Mouse (Mus musculus) midbrain, embryonic 10.5 days (tissue): ENCODE results near the gene Phf19. TPM values are rescaled to one million over a fixed set of nuclear protein-coding genes. Genes with fewer than 3 reads are reported as not detected.

Source experiments
- DNase-seq: peaks from one replicate; pipeline ENCODE4 v3.0.0-alpha.2; 2017; ENCODE audit warnings: low spot score
- H3K27ac ChIP-seq: fragments of 300-500 bp; sonication (generic); replicated peaks from 2 replicates; pipeline ENCODE4 v1.5.1; 2016; ENCODE audit warnings: mild to moderate bottlenecking
- H3K27me3 ChIP-seq: fragments of 300-500 bp; sonication (generic); 2 replicates; pipeline ENCODE4 v1.6.1; 2016; ENCODE audit warnings: low read depth, mild to moderate bottlenecking; ENCODE audit not compliant: poor library complexity, severe bottlenecking
- H3K36me3 ChIP-seq: fragments of 300-500 bp; sonication (generic); 2 replicates; pipeline ENCODE4 v1.6.1; 2016; ENCODE audit warnings: mild to moderate bottlenecking, moderate library complexity
- H3K4me1 ChIP-seq: fragments of 300-500 bp; sonication (generic); 2 replicates; pipeline ENCODE4 v1.6.1; 2016
- H3K4me3 ChIP-seq: fragments of 300-500 bp; sonication (generic); 2 replicates; pipeline ENCODE4 v1.5.1; 2016; ENCODE audit warnings: mild to moderate bottlenecking, moderate library complexity
- H3K9me3 ChIP-seq: fragments of 300-500 bp; sonication (generic); replicated peaks from 2 replicates; pipeline ENCODE4 v1.6.1; 2016; ENCODE audit warnings: mild to moderate bottlenecking
- WGBS: fragments of 180-500 bp; shearing (Covaris S2); methylation state at CpG from one replicate; pipeline ENCODE4 v1.1.7; 2016; 5-methylcytosine and 5-hydroxymethylcytosine counted together
- polyA plus RNA-seq: library from polyadenylated mRNA; unstranded; fragments of >200 nt; fragmentation: Nextera tagmentation; extraction: Ambion mirVana; gene quantifications from 2 replicates; pipeline ENCODE4 v1.2.1, GENCODE M21; 2016

Gene Phf19
- polyA plus RNA-seq, 1 experiment from 2014 or later = 2.6 TPM

GRCm38 (mm10) chr2:34882757-34883156 is 31.1 kb downstream of the Phf19 start:
- H3K4me1 ChIP-seq = no peaks in the 10 kb centered on the region
- H3K4me3 ChIP-seq = no peak overlapping the region
- no peaks in the 10 kb centered on the region for H3K9me3 ChIP-seq
- H3K27me3 ChIP-seq = peaks cover 25% of the 10 kb centered on the region
- DNase-seq = no peak
- 91% methylated on average over 2 of the region's 2 CpGs for WGBS
- H3K36me3 ChIP-seq = no peaks in the 10 kb centered on the region
- no peak overlapping the region for H3K27ac ChIP-seq

GRCm38 (mm10) chr2:34880054-34880453 is 33.8 kb downstream of the Phf19 start:
- H3K9me3 ChIP-seq = no peaks in the 10 kb centered on the region
- H3K4me1 ChIP-seq = no peaks in the 10 kb centered on the region
- H3K36me3 ChIP-seq = no peaks in the 10 kb centered on the region
- no peak overlapping the region for H3K4me3 ChIP-seq
- H3K27me3 ChIP-seq = peaks cover 48% of the 10 kb centered on the region
- no peak for DNase-seq
- 92% methylated on average over 10 of the region's 10 CpGs for WGBS
- H3K27ac ChIP-seq = no peak overlapping the region

GRCm38 (mm10) chr2:34874816-34875345 is 38.9 kb downstream of the Phf19 start, which contains the start of gene Psmd5:
Gene Psmd5, minus strand, starts transcription at chr2:34874968.
- H3K4me3 ChIP-seq = peak within 1 kb of the TSS; percentile 43
- H3K9me3 ChIP-seq = no peaks in the 10 kb centered on the region
- H3K27me3 ChIP-seq = peaks cover 63% of the 10 kb centered on the region
- H3K27ac ChIP-seq = peak within 1 kb of the TSS; percentile 28; the same call in 1 of the 2 replicates
- 13% methylated on average over 8 of the region's 8 CpGs for WGBS
- DNase-seq = no peak
- peaks cover 21% of the 10 kb centered on the region for H3K4me1 ChIP-seq
- H3K36me3 ChIP-seq = no peaks in the 10 kb centered on the region

GRCm38 (mm10) chr2:34874271-34874670 is 39.6 kb downstream of the Phf19 start, which contains the start of gene Cutal:
Gene Cutal, plus strand, starts transcription at chr2:34874396.
- H3K27ac ChIP-seq = peak within 1 kb of the TSS; percentile 28; the same call in 1 of the 2 replicates
- no peaks in the 10 kb centered on the region for H3K36me3 ChIP-seq
- WGBS = 2% methylated on average over 14 of the region's 14 CpGs
- peaks cover 59% of the 10 kb centered on the region for H3K27me3 ChIP-seq
- peaks cover 27% of the 10 kb centered on the region for H3K4me1 ChIP-seq
- peak within 1 kb of the TSS; percentile 43 for H3K4me3 ChIP-seq
- peak; percentile 16 for DNase-seq
- H3K9me3 ChIP-seq = no peaks in the 10 kb centered on the region

GRCm38 (mm10) chr2:34870520-34871474 is 43.0 kb downstream of the Phf19 start:
- DNase-seq = peak; percentile 98
- Histone ChIP-seq H3K36me3 (peaks cover 18% of the 10 kb centered on the region), H3K4me1 (peaks cover 39% of the 10 kb centered on the region), H3K4me3 (peak overlapping the region; percentile 66), H3K27ac (peak overlapping the region; percentile 92), H3K9me3 (no peaks in the 10 kb centered on the region), H3K27me3 (peaks cover 33% of the 10 kb centered on the region)
- WGBS = under 1% methylated on average over 67 of the region's 67 CpGs

- Histone ChIP-seq H3K4me1 (peaks cover 37% of the 10 kb centered on the region), H3K27me3 (peaks cover 25% of the 10 kb centered on the region), H3K9me3 (no peaks in the 10 kb centered on the region), H3K4me3 (peak overlapping the region; percentile 66), H3K27ac (peak overlapping the region; percentile 92), H3K36me3 (peaks cover 30% of the 10 kb centered on the region)
- WGBS = 53% methylated on average over 5 of the region's 5 CpGs
- no peak for DNase-seq
These were observed 44.1 kb downstream of the Phf19 start for GRCm38 (mm10) chr2:34869680-34870079.

- H3K27ac ChIP-seq = no peak overlapping the region
- no peaks in the 10 kb centered on the region for H3K9me3 ChIP-seq
- DNase-seq = no peak
- H3K4me3 ChIP-seq = no peak overlapping the region
- peaks cover 96% of the 10 kb centered on the region for H3K36me3 ChIP-seq
- H3K4me1 ChIP-seq = no peaks in the 10 kb centered on the region
- WGBS = 90% methylated on average over 8 of the region's 8 CpGs
- no peaks in the 10 kb centered on the region for H3K27me3 ChIP-seq
These were observed 56.1 kb downstream of the Phf19 start for GRCm38 (mm10) chr2:34857728-34858127.

GRCm38 (mm10) chr2:34855265-34855664 is 58.6 kb downstream of the Phf19 start:
- H3K27ac ChIP-seq = no peak overlapping the region
- H3K27me3 ChIP-seq = no peaks in the 10 kb centered on the region
- H3K9me3 ChIP-seq = no peaks in the 10 kb centered on the region
- WGBS = 95% methylated on average over 4 of the region's 4 CpGs
- H3K36me3 ChIP-seq = peaks cover 100% of the 10 kb centered on the region
- no peaks in the 10 kb centered on the region for H3K4me1 ChIP-seq
- no peak for DNase-seq
- H3K4me3 ChIP-seq = no peak overlapping the region

GRCm38 (mm10) chr2:34847702-34848101 is 66.1 kb downstream of the Phf19 start:
- H3K27ac ChIP-seq = no peak overlapping the region
- H3K27me3 ChIP-seq = no peaks in the 10 kb centered on the region
- no peaks in the 10 kb centered on the region for H3K9me3 ChIP-seq
- no peak overlapping the region for H3K4me3 ChIP-seq
- 95% methylated on average over 1 of the region's 1 CpGs for WGBS
- H3K36me3 ChIP-seq = peaks cover 44% of the 10 kb centered on the region
- DNase-seq = no peak
- no peaks in the 10 kb centered on the region for H3K4me1 ChIP-seq

Other genes starting within 250 kb of the Phf19 start
- gene Gapvd1, start 158.8 kb downstream of the Phf19 start, polyA plus RNA-seq = 87.0 and 96.2 TPM in 2 replicates
- 811 and 977 TPM in 2 replicates for gene Hspa5, start 142.1 kb downstream of the Phf19 start, polyA plus RNA-seq
- gene Rabepk, start 114.1 kb downstream of the Phf19 start, polyA plus RNA-seq = 40.3 and 41.6 TPM in 2 replicates
- gene Fbxw2, start 87.7 kb downstream of the Phf19 start, polyA plus RNA-seq = 74.0 and 80.3 TPM in 2 replicates
- not detected in 2 replicates for gene Gm34653, start 81.0 kb downstream of the Phf19 start, polyA plus RNA-seq
- 0.11 TPM in 1 of 2 replicates, not detected in the other for gene Cutal, start 39.6 kb downstream of the Phf19 start, polyA plus RNA-seq
- 135 and 139 TPM in 2 replicates for gene Psmd5, start 39.1 kb downstream of the Phf19 start, polyA plus RNA-seq
- 0.12 and 0.27 TPM in 2 replicates for gene Traf1, start 47.7 kb upstream of the Phf19 start, polyA plus RNA-seq
- 0.31 and 0.99 TPM in 2 replicates for gene Hc, start 147.4 kb upstream of the Phf19 start, polyA plus RNA-seq
- gene AI182371, start 187.5 kb upstream of the Phf19 start, polyA plus RNA-seq = 0.16 and 0.34 TPM in 2 replicates
- gene Cntrl, start 195.5 kb upstream of the Phf19 start, polyA plus RNA-seq = 26.7 and 33.5 TPM in 2 replicates